Mouse (Mus musculus) intestine, embryonic 15.5 days (tissue): ENCODE measurements at regions not wholly inside any gene's neighbourhood (a gene's known extent, or its start where the extent isn't known, plus 50 kb on each side); places are given as distances from the start of the nearest gene placed in this dataset.

Source experiments
- ATAC-seq: fragments of 200-750 bp; cut with Nextera tagmentation; 2 replicates; pipeline ENCODE4 v1.8.0; 2017; ENCODE audit warnings: moderate TSS enrichment, moderate library complexity
- H3K27ac ChIP-seq: fragments of 300-500 bp; sonication (generic); 2 replicates; pipeline ENCODE4 v1.5.1; 2015; ENCODE audit warnings: mild to moderate bottlenecking, inconsistent platforms
- H3K27me3 ChIP-seq: fragments of 300-500 bp; sonication (generic); replicated peaks from 2 replicates; pipeline ENCODE4 v1.6.1; 2015; ENCODE audit warnings: inconsistent platforms
- H3K36me3 ChIP-seq: fragments of 300-500 bp; sonication (generic); 2 replicates; pipeline ENCODE4 v1.6.1; 2015; ENCODE audit warnings: inconsistent platforms
- H3K4me1 ChIP-seq: fragments of 300-500 bp; sonication (generic); replicated peaks from 2 replicates; pipeline ENCODE4 v1.6.1; 2015; ENCODE audit warnings: inconsistent platforms
- H3K4me2 ChIP-seq: fragments of 300-500 bp; sonication (generic); replicated peaks from 2 replicates; pipeline ENCODE4 v1.6.1; 2015; ENCODE audit warnings: mild to moderate bottlenecking, inconsistent platforms
- H3K4me3 ChIP-seq: fragments of 300-500 bp; sonication (generic); replicated peaks from 2 replicates; pipeline ENCODE4 v1.5.1; 2015; ENCODE audit warnings: inconsistent platforms
- H3K9ac ChIP-seq: fragments of 300-500 bp; sonication (generic); 2 replicates; pipeline ENCODE4 v1.6.1; 2015; ENCODE audit warnings: inconsistent platforms
- H3K9me3 ChIP-seq: fragments of 300-500 bp; sonication (generic); 2 replicates; pipeline ENCODE4 v1.6.1; 2016; ENCODE audit warnings: inconsistent platforms
- WGBS: fragments of 180-500 bp; shearing (Covaris S2); methylation state at CpG from one replicate; pipeline ENCODE4 v1.1.7; 2015; 5-methylcytosine and 5-hydroxymethylcytosine counted together

DNA sequence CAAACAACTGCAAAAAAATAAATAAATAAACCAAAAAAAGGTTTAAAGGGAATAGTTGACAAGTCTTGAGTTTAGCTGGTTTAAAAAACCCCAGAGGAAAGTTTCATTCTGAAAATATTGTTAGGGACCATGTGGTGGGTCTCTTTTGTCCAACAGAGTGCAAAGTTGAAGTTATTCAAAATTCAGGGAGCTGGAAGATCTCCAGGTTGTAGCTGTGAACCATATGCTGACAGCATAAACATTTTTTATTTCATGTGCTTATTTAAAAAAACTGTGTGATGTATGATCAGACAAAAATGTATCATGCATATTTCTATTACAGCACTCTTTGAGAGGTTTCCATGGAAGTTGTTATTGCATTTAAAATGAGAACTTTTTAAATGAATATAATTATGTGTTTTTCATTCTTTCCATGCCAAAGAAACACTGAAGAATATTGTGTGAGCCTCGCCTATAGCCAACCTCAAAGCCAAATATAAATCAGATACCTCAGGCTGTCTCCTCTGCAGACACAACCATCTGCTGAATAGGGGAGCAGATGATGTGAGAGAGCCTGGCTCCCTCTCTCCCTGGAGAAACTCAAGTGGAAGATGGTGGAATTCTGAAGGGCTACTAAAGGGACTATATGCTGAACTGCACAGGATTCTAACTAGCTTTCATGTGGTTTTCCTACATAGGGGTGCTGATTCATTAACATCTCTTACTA is 413.4 kb upstream of the Impad1 start:
- Histone ChIP-seq H3K4me3 (no peak overlapping the region), H3K27me3 (no peaks in the 10 kb centered on the region), H3K4me1 (no peaks in the 10 kb centered on the region), H3K27ac (no peak overlapping the region), H3K4me2 (no peak overlapping the region), H3K9ac (no peak overlapping the region), H3K36me3 (no peaks in the 10 kb centered on the region), H3K9me3 (no peaks in the 10 kb centered on the region)
- ATAC-seq: no peak
- WGBS: 37% methylated on average over 1 of the region's 1 CpGs

DNA sequence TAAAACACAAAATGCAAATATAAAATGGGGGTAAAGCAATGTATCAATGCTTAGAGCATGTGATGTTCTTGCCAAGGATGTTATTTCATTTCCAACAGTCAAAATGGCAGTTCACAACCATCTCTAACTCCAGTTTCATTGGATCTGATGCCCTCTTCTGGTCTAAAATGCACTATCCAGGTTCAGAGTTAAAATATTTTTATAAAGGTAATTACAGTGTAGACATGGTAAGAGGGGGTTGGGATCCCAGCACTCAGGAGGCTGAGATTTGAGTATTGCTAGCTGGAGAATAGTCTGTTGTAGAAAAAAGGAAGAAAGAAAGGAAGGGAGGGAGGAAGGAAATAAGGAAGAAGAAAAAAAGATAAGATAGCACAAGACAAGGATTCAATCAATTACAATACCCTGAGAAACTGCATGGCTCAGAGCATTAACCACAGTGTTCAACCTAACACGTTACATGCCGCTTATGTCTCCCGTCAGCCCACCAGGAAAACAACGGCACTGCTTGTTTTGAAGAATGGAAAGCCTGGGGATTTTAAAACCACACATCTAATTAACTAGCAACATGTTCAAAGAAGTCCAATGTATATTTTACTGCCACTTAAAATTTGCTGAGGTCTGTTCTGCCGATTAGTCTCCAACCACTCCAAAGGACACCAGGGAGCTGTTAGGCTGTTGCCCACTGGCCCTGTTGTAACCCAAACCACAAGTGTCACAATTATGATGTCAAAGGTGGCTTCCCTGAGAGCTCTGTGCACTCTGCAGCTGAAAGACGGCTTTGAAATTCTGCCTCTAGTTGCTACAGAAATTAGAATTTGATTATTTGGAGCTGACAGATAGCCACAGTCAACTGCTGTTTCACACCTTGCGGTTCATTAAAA is 412.4 kb upstream of the Impad1 start:
- H3K4me2 ChIP-seq: no peak overlapping the region
- no peak overlapping the region for H3K9ac ChIP-seq
- no peak overlapping the region for H3K4me3 ChIP-seq
- H3K27me3 ChIP-seq: no peaks in the 10 kb centered on the region
- WGBS: 69% methylated on average over 7 of the region's 7 CpGs
- H3K27ac ChIP-seq: no peak overlapping the region
- ATAC-seq: no peak
- no peaks in the 10 kb centered on the region for H3K4me1 ChIP-seq
- no peaks in the 10 kb centered on the region for H3K9me3 ChIP-seq
- H3K36me3 ChIP-seq: no peaks in the 10 kb centered on the region

DNA sequence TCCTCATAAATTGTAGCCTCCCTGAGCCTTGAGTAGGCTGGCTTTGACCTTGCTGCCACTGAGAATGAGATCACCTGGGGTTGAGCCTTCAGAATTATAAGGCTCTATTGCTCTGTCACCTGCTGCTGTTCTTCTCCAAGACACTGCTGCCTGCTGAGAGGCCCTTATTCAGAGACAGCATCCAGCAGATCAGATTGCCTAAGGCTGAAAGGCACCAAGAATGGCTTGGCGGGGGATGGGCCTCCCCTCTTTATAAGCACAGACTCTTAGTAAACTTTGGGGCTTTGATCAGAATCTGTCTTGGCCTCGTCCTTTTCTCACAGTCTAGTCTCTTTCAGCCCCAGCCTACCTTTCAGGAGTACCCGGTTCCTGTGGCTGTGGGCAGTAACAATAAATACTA is 401.1 kb upstream of the Impad1 start:
- Histone ChIP-seq H3K4me1 (no peaks in the 10 kb centered on the region), H3K36me3 (no peaks in the 10 kb centered on the region), H3K9ac (no peak overlapping the region), H3K27me3 (no peaks in the 10 kb centered on the region), H3K4me2 (no peak overlapping the region), H3K9me3 (no peaks in the 10 kb centered on the region), H3K27ac (no peak overlapping the region), H3K4me3 (no peak overlapping the region)
- no peak for ATAC-seq
- WGBS: 61% methylated on average over 3 of the region's 3 CpGs

DNA sequence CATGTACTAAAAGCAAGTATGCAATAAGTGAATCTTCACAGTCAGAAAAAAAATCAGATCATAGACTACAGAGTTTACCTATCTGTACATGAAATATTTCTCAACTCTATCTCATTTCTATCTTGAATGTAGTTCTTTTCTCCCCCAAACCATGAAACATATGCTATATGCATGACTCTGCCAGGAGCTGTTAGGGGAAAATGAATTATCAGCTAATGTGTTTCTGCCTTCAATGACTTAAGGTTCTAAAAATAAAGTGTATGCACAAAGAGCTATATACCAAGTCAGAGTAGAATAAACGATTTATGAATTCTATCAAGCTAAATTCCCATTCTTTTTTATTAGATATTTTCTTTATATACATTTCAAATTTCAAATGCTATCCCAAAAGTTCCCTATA is 388.4 kb upstream of the Impad1 start:
- 69% methylated on average over 1 of the region's 1 CpGs for WGBS
- Histone ChIP-seq H3K9ac (no peak overlapping the region), H3K4me2 (no peak overlapping the region), H3K27me3 (no peaks in the 10 kb centered on the region), H3K36me3 (no peaks in the 10 kb centered on the region), H3K9me3 (no peaks in the 10 kb centered on the region), H3K4me1 (no peaks in the 10 kb centered on the region), H3K4me3 (no peak overlapping the region), H3K27ac (no peak overlapping the region)
- ATAC-seq: no peak

DNA sequence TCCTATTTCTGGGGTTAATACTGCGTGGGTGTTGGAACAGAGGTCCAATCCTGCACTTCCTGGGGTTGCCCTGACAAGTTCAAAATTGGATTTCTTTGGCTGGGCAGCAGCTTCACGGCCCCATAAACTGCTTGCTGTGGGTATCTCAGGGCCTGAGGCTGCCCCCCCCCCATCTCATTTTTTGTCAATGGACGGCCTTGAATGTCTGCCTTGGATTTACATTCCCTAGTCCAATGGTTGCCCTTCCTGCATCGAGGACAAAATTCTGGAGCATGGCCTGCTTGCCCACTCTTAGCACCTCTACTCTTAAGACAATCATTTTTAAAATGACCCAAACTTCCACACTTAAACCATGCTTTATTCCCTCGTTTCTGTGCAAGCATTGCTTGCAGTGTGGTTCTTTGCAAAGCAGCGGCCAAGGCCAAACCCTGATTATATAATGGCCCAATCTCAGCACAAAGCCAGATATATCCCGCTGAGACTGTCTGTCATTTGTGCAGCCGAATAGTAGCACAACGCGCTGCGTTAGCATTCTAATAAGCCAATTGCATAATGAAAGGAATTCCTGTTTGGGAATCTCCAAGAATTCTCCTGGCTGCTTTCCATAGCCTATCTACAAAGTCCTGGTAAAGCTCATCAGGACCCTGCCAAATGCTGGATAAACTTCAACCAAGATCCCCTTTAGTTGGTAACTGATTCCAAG is 386.0 kb upstream of the Impad1 start:
- WGBS: 75% methylated on average over 11 of the region's 11 CpGs
- Histone ChIP-seq H3K9ac (no peak overlapping the region), H3K9me3 (no peaks in the 10 kb centered on the region), H3K27me3 (no peaks in the 10 kb centered on the region), H3K4me2 (no peak overlapping the region), H3K4me3 (no peak overlapping the region), H3K27ac (no peak overlapping the region), H3K4me1 (no peaks in the 10 kb centered on the region), H3K36me3 (no peaks in the 10 kb centered on the region)
- ATAC-seq: no peak

DNA sequence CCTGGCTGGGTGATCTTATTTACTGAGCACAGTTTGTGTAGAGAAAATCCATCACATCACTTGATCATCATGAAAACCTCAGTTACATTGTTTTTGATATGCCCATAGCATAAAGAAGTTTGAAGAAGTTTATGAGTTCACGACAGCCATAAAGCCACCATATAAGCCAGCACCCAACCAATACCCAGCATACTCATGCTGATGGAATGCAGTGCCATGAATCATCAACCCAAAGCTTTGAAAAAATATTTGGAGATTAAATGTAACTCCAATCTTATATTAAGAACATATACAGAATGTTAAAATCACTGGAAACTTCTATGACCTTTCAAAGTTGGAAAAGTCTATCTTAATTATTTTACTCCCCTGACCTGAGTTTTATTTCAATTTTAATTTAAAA is 372.1 kb upstream of the Impad1 start:
- H3K4me2 ChIP-seq: no peak overlapping the region
- no peak overlapping the region for H3K27ac ChIP-seq
- ATAC-seq: no peak
- H3K9me3 ChIP-seq: no peaks in the 10 kb centered on the region
- no peaks in the 10 kb centered on the region for H3K27me3 ChIP-seq
- H3K36me3 ChIP-seq: no peaks in the 10 kb centered on the region
- no peak overlapping the region for H3K4me3 ChIP-seq
- no peak overlapping the region for H3K9ac ChIP-seq
- 77% methylated on average over 1 of the region's 1 CpGs for WGBS
- no peaks in the 10 kb centered on the region for H3K4me1 ChIP-seq

DNA sequence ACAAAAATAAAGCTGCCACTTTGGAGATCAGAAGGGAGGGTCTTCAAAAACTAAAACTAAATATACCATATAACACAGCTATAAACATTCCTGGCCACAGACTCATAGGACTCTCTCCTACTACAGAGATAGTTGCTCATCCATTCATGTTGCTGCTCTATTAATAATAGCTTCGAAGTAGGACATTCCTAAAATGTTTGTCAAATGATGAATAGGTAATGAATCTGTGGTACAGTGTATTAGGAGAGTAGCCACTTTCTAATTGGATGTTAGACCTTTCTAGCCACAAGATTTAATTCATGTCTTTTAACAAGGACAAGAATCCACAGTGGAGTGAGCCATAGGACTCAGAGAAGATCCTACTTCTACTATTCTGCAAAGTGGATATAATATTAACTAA is 367.8 kb upstream of the Impad1 start:
- H3K4me3 ChIP-seq: no peak overlapping the region
- no peak overlapping the region for H3K4me2 ChIP-seq
- WGBS: 71% methylated on average over 1 of the region's 1 CpGs
- no peaks in the 10 kb centered on the region for H3K4me1 ChIP-seq
- no peaks in the 10 kb centered on the region for H3K9me3 ChIP-seq
- ATAC-seq: no peak
- no peak overlapping the region for H3K9ac ChIP-seq
- H3K27ac ChIP-seq: no peak overlapping the region
- no peaks in the 10 kb centered on the region for H3K27me3 ChIP-seq
- no peaks in the 10 kb centered on the region for H3K36me3 ChIP-seq

DNA sequence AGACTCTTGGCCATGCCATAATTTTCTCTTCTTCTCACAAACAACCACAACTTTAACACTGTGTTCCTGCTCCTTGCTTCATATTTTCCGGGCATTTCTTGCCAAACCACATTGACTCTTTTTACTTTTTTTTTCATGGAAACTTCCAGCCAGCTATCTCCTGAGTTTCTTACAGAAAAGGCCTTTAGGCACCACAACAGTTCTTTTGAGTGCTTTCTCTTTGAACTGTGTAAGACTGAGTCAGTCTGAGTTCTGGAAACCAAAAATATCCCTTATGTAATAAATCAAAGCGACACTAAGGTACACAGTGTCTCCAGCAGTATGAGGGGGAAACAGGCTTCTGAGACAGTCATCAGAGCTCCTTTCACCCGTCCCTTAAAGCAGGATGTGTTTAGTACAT is 337.6 kb upstream of the Impad1 start:
- ATAC-seq: no peak
- H3K27me3 ChIP-seq: no peaks in the 10 kb centered on the region
- H3K36me3 ChIP-seq: no peaks in the 10 kb centered on the region
- H3K27ac ChIP-seq: no peak overlapping the region
- H3K4me3 ChIP-seq: no peak overlapping the region
- H3K9me3 ChIP-seq: no peaks in the 10 kb centered on the region
- no peak overlapping the region for H3K4me2 ChIP-seq
- WGBS: 26% methylated on average over 3 of the region's 3 CpGs
- H3K9ac ChIP-seq: no peak overlapping the region
- H3K4me1 ChIP-seq: no peaks in the 10 kb centered on the region

DNA sequence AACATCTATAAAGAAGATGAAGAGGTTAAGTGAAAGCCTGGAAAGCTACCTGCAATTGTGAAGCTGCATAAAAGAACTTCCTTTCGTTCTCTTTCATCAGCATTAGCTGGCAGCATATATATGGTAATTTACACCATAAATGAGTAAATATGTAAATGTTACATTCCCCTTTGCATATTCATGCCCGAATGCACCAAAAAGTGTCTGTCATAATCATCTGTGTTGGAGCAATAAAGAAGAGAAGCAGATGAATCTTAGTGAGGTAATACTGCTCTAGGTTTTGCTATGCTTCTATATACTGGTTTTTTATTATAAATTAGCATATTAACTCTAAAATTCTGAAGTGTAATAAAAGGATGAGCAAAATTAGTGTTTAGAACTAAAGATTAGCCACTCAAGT is 332.9 kb upstream of the Impad1 start:
- Histone ChIP-seq H3K9ac (no peak overlapping the region), H3K9me3 (no peaks in the 10 kb centered on the region), H3K27me3 (no peaks in the 10 kb centered on the region), H3K4me1 (no peaks in the 10 kb centered on the region), H3K36me3 (no peaks in the 10 kb centered on the region), H3K27ac (no peak overlapping the region), H3K4me3 (no peak overlapping the region), H3K4me2 (no peak overlapping the region)
- WGBS: 85% methylated on average over 2 of the region's 2 CpGs
- no peak for ATAC-seq

DNA sequence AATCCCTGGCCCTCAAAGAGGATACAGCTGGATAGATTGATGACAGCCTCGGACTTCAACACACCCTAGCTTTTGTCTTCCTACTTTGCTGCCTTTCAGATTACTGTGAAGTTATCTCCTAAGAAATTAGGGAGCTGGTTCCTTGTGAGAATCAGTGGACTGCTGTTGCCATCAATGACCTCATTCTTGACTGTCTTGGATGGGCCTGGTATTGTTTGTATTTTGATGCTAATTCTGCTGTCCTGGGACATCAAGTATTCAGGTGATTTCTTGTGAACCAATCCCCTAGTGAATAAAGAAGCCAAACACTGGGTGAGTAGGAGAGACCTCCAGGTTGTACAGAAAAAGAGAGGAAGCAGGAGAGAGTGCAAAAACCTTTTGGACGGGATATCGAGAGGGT is 305.3 kb upstream of the Impad1 start:
- no peaks in the 10 kb centered on the region for H3K36me3 ChIP-seq
- no peak overlapping the region for H3K27ac ChIP-seq
- H3K4me1 ChIP-seq: no peaks in the 10 kb centered on the region
- no peak overlapping the region for H3K4me2 ChIP-seq
- no peaks in the 10 kb centered on the region for H3K27me3 ChIP-seq
- ATAC-seq: no peak
- H3K9ac ChIP-seq: no peak overlapping the region
- H3K9me3 ChIP-seq: no peaks in the 10 kb centered on the region
- no peak overlapping the region for H3K4me3 ChIP-seq
- WGBS: 89% methylated on average over 3 of the region's 3 CpGs

DNA sequence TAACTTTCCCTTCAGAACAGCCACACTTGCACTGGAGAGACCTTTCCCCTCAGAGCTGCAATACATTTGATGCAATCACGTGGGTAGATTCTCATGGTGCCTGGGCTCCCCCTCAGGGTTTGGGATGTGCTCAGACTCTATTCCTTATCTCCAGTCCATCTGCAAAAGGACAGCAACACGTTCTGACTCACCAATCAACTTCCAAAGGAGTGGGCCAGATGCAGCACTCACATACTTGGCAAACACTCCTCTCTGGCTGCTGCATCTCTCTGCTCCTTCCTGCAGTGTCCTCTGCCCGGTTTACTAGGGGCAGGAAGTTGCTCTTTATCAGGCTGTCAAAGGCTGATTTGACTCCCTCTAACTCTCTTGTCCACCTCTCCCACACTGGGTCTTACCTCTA is 285.6 kb upstream of the Impad1 start:
- no peak overlapping the region for H3K27ac ChIP-seq
- no peaks in the 10 kb centered on the region for H3K36me3 ChIP-seq
- no peak overlapping the region for H3K4me3 ChIP-seq
- H3K4me1 ChIP-seq: no peaks in the 10 kb centered on the region
- no peaks in the 10 kb centered on the region for H3K27me3 ChIP-seq
- ATAC-seq: peak; percentile 10; the same call in 1 of the 2 replicates
- 27% methylated on average over 3 of the region's 3 CpGs for WGBS
- no peak overlapping the region for H3K9ac ChIP-seq
- no peaks in the 10 kb centered on the region for H3K9me3 ChIP-seq
- H3K4me2 ChIP-seq: no peak overlapping the region

DNA sequence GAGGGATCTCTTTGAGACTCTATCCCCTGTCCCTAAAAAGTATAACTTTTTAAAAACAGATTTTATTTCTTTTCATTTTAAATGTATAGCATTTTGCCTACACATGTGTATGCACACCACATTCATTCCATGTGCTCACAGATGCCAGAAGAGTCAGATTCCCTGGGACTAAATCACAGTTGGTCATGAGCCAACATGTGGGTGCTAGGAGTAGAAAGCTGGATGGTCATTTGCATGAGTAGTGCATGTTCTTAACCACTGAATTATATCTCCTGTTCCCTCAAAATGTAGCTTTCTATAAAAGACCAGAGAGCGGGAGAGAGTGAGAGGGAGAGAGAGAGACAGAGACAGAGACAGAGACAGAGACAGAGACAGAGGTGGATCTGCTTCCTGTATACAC is 281.6 kb upstream of the Impad1 start:
- no peak for ATAC-seq
- no peak overlapping the region for H3K27ac ChIP-seq
- H3K36me3 ChIP-seq: no peaks in the 10 kb centered on the region
- no peaks in the 10 kb centered on the region for H3K4me1 ChIP-seq
- H3K4me3 ChIP-seq: no peak overlapping the region
- 95% methylated on average over 1 of the region's 1 CpGs for WGBS
- no peak overlapping the region for H3K4me2 ChIP-seq
- H3K9me3 ChIP-seq: no peaks in the 10 kb centered on the region
- no peaks in the 10 kb centered on the region for H3K27me3 ChIP-seq
- H3K9ac ChIP-seq: no peak overlapping the region
